Mouse (Mus musculus): ENCODE measurements at regions not wholly inside any gene's neighbourhood (a gene's known extent, or its start where the extent isn't known, plus 50 kb on each side); places are given as distances from the start of the nearest gene placed in this dataset.

DNA sequence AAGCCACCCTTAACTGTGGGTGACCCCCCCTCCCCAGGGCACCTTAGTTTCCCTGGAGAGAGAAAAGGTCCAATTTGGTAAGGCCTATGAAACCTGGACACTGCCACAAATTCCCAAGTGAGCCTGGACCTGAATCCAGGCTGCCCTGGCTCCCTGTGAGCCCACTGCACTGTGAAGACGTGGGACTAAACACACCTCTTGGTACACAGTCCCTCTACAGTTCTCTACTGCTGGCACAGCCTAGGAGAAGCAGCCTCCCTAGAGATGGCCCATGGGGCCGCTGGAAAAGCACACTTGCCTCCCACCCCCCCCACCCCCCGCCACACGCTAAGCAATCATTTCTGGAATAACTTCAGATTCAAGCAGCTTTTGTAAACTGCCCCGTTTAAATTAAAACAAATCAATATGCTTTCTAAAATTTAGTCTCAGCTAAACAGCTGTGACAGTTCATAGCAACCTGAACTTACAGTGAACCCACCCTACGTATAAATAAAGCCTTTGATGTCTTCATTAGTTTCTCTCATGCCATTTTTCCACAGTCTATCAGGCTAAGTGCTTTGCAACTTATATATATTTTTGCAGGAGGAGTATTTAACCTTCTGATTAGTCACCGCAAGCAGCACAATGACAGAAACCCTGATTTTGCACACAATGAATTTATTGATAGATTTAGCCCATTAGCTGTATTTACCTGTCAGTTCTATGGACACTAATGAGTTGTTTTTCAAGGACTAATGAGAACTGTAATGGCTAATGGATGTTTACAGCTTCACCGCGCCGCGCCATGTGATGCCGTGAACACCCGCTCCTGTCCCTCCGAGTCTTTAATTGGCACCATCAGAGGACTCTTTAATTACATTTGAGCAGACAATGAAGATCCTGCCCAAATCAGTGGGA lies 215.3 kb downstream of the 3100002H09Rik start:
- DNase-seq: no peak

DNA sequence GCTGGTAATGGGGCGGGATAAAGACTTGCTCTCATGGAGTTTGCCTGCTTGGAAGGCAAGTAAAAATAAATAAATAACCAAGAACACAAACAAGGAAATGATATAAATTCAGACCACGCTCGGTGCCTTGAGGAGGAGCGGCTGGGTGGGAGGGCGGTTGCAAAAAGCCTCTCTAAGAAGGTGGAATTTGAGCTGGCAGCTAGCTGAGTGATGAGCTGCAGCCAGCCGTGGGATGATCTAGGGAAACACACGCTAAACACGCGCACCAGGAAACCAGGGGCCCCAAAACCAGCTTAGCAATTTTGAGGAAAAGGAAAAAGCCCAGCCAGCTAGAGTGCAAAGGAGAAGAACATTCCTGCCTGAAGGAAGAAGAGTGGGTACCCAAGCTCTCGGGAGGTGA lies 217.0 kb downstream of the 3100002H09Rik start:
- DNase-seq: no peak

DNA sequence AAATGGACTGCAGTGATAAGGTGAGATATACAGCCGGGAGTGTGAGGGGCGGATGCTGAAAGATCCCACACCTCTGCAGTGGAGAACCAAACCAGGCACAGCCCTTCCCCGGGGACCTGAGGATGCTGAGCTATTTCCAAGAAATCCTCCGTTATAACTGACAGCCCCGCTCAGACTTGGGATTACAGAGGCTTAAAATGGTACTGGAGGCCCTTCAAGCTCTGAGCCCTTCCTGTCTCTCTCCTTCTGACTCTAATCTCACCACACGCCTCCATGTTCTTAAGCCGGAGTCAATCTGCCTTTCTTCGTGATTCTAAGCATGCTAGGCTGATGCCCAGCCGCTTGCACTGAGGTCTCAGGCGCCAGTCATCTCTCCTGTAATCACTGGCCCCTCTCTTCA lies 221.5 kb downstream of the 3100002H09Rik start:
- DNase-seq: no peak

DNA sequence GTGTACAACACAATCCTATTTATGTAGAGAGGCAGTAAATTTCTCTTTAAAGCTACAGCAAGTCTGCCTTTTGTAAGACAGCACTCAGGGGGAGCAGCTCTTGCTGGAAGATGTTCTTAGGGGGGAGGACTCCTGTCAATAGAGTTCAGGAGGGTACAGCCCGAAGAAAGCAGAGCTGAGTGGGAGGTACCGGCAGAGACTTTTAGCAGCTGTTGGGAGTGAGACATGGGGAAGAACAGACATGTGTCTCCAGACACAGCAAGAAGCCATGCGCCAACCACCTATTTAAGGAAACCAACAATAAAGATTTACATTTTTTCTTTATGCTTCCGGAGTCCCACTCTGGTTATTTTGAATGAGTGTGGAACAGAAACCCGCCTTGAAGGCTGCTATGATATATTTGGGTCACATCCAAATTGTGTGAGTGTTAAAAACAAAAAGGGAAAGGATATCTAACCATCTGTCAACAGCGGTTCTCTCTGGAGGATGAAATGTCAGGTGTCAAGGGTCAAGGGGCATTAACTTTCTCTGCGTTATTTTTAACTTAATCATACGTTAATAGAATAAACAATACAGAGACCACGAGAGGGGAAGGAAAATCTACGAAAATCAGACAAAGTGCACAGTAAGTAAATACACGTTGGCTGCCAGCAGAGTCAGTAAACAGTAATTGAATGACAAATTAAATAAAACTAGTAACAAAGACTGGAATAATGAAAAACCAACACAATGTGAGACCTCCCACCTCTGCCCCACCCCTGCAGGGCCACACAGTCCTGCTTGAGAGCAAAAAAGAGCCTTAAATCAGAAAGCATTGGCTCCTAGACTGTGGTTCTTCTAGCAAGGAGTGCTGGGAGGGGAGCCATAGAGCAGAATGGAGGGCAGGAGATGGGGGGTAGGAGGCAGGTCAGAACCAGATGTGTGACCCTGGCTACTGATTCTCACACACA lies 225.2 kb downstream of the 3100002H09Rik start:
- DNase-seq: no peak

DNA sequence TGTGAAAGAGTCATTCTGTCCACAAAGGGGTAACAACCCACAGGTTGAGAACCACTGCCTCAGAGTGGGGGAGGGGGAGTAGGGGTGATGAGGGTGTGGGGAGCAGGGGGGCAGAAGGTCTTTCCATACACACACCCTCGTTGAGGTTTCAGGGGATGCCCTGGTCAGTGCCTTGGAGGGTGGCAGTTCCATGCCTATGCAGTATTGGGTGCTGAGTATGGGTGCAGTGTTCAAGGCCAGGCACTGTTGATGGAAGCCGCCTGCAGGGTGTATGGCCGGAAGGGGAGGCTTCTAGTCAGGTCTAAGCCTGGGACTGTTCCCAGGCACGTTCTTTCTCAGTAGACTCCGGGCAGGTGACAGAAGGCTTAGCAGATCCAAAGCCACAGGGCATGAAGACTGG lies 234.1 kb downstream of the 3100002H09Rik start:
- peak; percentile 67 for DNase-seq

DNA sequence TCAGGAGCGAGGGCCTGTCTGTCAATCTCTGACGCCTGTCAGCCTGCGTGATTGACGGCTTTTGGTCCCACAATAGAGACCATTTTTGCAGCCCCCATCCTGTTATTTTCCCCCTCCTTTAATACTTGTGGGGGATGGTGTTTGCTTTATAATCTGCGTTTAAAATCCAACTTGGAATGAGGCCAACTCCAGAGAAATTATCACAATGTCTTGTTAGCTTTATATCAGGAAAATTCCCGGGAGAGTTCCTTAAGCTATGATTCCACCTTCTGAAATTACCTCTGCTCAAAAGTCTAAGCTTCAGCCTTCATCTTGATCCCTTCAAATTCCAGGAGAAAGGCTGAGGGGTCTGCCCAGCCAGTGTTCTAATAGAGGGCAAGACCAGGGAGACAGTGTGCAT lies 235.0 kb downstream of the 3100002H09Rik start:
- DNase-seq: peak; percentile 17

DNA sequence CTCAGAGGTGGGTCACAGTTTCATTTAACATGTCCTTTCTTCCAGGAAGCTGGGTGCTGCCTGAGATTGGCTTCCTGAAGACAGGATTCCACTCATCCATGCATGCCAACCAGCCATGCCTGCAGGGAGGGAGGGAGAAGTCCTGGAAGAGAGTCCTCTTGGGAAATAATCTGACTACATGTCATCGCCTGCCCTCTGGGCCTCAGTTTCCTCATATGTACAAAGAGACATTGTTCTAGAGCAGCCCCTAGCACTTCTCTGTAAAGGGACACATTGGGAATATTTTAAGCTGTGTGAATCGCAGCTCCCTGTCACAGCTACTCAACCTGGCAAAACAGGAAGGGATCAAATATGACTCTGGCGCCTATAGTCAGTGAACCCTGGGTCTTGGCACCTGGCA lies 241.8 kb downstream of the 3100002H09Rik start:
- DNase-seq: peak; percentile 61

DNA sequence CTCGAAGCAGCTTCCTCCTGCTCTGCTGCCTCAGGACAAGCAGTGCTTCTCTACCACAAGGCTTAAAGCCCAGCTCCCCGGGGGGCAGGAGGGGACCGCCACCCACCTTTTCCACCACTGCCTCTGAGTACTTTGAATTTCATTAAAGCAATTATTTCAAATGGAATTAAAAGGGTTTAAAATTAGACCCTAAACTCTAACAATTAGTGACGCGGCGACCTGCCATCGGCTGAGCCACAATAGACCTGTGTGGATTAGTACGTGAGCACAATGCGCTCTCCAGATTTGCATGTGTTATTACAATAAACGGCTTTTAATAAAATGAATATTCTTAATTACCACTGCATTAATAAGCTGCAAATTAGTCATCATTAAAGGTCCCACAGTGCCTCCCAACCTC lies 242.5 kb downstream of the 3100002H09Rik start:
- DNase-seq: peak; percentile 45

DNA sequence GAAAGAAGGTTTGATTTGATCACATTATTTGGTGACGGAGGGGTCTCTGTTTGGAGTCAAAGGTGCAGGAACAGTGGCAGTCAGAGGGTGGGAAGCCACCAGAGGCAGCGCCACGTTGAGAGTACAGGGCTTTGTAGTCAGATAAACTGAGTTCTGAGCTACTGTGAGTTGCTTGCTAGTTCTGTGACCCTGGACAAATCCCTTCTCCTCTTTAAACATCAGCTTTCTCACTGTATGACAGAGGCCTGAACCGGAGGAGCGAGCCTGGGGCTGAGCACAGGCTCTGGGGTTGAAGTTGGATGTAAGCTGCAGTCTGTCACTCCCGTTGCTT lies 250.1 kb downstream of the 3100002H09Rik start:
- DNase-seq: peak; percentile 60

DNA sequence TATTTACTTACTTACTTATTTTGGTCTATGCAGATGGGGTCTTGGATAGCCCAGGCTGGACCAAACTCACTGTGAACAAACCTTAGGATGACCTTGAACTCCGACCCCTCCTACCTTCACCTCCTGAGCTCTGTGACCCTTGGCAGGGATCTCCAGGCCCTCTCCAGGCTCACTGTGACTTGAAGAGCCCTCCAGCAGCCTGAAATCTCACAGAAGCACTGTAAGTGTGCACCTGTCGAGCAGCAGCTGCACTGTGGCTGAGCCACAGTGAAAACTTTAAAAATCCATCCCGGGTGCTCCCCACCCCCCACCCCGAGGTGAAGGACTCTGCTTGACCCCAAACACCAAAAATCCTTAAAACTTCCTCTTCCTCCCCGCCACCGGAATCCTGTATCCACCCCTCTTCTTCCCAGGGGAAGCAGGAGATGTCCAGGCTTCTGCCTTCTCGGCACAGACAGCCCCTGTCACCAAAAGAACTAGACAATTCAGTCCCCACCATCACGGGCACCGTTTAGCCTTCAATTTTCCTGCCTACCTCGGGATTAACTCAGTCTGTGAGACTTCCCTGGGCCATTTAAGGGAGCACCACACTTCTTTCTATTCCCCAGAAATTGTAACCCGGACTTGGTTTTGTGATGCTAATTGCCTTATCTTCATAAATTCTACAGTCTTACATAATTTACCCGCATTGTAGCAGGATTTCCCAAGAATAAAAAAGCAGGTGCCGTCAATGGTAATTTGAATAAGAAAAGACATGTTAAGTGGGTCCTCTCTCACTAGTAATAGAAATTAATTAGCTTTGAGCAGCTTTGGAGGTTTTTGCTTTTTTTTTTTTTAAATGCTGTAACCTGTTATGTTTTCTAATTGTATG lies 250.7 kb downstream of the 3100002H09Rik start:
- DNase-seq: peak; percentile 77

DNA sequence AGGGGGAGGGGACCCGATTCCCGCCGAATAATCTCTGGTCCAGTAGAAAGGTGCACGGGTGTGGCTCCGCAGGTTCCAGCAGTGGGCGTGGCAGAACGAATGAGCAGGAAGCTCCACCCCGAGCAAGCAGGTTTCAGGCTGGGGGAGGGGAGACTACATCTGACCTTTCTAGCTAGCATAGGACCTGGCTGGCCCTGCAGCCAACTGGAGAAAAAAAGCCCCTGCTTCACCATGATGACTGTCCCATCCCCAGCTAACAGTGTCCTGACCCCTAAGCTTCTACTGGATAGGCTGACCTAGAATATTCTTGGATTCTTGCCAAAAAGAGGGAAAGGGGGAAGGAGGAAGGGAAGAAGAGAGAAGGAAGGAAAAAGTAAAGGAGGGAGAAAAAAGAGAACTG lies 252.1 kb downstream of the 3100002H09Rik start:
- peak; percentile 54 for DNase-seq

DNA sequence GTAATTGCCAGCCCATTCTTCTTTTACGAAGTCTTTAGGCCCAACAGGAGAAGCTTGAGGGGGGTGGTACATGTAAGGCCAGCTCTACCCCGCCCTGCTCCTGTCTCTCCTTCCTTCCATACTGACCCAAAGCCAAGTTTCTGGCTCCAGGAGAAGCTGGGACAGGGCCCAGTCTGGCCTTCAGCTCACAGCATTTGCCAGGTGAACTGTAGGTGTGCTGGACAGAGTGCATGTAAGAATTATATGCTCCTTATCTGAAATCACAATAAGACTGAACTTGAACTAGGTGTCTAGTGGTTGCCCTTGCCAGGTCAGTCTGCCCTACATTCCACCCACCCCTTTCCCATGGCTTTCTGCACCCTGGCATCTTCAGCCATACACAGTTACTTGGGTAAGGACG lies 260.2 kb downstream of the 3100002H09Rik start:
- peak; percentile 78 for DNase-seq

DNA sequence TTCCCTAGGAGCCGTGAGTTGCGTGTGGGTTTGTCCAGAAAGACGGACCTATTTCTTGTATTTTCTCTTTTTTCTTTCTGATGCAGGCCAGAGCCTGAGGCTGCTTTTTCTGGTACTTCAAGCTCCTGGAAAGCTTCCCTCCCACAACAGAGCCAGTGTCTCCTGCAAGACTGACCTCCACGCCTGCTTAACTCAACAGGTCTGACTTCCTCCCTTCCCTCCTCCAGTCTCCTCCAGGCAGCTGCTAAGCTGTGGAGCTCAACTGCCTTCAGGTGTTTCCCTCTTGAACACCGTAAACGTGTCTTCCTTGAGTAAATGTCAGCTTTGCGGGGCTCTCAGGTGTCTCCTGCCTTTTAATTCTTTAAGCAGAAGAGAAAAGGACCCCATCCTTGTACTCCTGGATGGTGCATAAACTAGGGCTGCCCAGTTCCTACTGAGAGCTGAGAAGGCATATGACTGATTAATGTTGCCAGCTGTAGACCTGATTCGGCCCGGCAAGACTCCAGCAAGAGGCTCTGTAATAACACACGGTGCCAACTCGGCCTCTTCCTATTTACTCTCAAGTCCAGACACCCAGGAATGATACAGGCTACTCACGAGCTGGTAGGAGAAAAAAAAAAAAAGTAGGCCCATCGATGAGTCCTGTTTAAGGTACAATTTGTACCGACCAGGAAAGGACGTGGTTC lies 260.9 kb downstream of the 3100002H09Rik start:
- DNase-seq: peak; percentile 55

DNA sequence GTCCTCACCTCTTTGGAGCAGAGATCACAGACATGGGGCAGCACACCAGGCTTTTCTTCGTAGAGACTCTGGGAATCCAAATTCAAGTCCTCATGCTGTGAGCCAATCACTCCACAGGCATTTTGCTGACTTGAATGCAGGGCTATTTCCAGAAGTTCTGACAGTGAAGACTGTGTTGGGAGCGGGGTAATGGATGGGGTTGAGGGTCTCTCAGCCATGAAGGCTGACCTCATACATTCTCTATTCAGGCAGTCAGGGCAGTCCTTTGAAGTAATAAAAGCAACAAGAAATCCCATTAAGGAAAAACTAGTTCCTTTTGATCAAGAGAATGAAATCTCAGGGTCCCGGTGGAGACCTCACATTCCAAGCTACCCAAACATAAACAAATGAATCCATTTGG lies 261.5 kb downstream of the 3100002H09Rik start:
- DNase-seq: peak; percentile 50

DNA sequence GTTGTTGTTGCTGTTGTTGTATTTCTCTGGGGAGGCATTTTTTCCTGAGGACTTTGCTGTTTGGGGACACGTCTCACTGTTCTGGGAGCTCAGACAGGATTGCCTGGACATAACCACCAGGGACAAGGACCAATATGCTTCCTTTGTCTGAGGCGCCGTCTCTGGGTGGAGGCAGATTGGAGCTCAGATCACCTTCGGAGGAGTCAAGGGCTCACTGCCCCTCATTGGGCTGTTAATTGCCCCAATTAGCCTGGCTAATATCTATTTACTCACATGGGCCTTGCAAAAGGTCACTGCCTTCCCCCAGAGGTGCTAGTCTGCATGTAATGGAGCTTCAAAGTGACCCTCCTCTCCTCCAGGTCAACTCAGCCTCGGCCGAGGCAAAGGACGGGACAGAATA lies 270.5 kb downstream of the 3100002H09Rik start:
- peak; percentile 57 for DNase-seq

DNA sequence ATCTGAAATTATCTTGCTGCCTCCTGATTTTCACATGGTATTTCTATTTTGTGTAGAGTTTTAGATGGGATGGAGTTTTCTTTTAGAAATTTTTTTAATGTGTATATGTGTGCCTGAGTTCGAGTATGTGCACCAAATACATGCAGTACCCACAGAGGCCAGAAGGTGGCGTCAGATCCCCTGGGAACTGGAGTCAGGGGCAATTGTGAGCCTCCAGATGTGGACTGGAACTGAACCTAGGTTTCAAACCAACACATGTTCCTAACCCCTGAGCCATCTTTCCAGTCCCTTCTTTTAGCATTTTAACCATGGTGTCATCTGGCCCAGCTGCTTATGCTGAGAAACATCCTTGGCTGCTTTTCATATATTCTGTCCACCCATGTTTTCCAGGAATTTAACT lies 274.9 kb downstream of the 3100002H09Rik start:
- DNase-seq: peak; percentile 65

DNA sequence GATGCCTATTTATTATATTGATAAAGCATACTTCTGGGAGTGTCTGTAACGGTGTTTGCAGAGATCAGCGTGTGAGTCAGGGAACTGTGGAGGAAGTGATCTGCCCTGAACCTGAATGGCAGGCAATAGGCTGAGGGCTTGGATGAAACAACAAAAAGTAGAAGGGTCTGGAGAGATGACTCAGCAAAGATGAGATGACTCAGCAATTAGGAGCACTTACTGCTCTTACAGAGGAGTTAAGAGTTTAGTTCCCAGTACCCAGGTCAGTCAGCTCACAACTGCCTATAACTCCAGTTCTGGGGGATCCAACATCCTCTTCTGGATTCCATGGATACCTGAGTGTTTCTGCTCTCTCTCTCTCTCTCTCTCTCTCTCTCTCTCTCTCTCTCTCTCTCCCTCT lies 277.6 kb downstream of the 3100002H09Rik start:
- no peak for DNase-seq

DNA sequence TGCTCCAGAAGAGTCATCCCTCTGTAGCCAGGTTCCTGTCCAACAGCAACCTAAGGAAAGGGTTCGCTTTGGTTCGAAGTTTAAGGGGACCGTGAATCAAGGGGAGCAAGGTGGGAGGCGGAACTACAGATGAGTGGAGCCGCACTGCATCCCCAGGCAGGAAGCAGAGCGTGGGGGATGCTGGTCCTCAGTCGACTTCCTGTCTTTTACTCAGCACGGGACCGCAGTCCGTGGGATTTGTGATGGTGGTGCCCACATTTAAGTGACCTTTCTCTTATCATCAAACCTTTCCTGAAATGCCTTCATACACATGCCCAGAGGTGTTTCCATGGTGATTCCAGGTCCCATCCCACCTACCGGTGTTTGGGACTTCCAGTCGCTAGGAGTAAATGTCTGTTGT lies 278.2 kb downstream of the 3100002H09Rik start:
- no peak for DNase-seq

DNA sequence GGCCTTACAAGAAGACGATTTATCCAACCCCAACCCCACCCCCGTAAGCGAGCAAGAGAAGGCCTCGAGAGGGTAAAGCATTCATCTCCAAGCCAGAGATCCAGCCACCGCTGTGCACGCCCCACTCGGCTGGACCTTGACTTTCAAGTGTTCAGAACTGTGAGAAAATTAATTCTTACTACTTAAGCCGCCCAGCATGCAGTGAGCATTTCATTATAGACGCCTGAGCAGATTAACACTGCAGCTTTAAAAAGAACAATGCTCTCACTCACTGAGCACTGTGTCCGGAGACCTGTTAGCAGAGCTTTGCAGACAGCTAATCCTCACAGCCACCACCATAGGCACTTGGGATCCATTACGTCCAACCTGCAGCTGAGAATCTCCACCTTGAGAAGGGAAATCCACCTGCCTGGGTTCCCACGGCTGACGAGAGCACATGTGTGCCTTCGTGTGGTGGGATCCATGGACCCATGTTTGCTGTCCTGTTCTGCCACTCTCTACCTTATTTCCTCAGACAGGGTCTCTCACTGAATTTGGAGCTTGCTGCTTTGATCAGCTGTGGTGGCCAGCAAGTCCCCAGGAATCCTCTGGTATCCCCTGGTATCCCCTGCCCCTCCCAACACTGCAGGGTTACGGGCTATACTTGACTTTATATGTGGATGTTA lies 281.4 kb downstream of the 3100002H09Rik start:
- peak; percentile 59 for DNase-seq

DNA sequence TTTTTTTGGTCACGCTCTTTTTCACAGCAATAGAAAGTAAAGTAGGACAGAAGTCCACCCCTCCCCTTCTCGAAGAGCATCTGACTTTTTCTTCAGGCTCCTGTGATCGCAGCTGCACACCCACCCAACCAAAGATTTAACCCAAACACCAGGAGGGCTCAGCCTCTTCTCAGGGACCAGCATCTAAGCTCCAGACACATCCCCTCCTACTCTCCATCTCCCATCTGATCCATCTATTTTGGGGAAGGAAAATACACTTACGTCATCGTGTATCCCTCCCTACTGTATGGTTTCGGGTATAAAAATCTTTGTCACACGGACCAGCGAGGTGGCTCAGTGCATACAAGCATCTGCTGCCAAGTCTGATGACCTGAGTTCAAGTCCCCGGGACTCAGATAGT lies 284.3 kb downstream of the 3100002H09Rik start:
- no peak for DNase-seq

DNA sequence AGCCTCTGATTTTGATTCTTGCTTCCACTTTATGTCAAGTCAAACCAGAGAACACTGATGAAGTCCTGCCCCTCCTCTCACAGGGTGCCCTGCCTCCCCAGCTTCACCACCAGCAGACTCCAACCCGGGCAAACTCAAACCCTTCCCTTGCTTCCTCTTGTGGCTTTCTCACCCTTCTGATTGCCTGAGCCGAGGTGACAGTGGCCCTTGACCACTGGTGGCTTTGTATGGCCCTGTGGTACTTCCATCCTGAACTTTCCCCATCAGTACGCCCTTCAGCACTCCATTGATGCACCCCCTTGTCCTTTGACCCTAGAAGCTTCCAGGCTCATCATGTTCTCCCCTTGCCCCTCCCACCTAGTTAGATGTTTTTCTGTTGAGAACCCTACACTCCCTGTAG lies 287.0 kb downstream of the 3100002H09Rik start:
- peak; percentile 65 for DNase-seq

DNA sequence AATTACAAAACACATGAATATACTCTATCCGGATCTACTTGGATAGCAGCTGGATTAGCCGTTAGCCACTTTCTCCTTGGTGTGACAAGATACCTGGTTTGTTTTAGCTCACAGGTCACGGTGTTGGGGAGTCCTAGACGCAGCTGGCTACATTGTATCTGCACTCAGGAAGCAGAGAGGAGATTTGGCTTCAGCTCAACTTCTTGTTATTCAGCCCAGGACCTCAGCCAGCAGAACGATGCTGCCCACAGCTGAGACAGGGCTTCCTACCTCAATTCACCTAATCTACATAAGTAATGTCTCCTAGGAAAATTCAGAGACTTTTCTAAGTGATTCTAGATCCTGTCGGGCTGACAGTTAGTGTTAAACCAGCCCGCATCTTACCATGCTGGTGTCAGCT lies 289.4 kb downstream of the 3100002H09Rik start:
- peak; percentile 50 for DNase-seq

All from heart, adult 11 months (tissue).